Mouse (Mus musculus): ENCODE results near the gene Spsb2. TPM values are rescaled to one million over a fixed set of nuclear protein-coding genes. Genes with fewer than 3 reads are reported as not detected.
A peak's percentile ranks its signal among the peaks of the same experiment; 100 is the strongest.

The Spsb2 gene
- polyA plus RNA-seq, 1 experiment from 2014 or later = 5.5 TPM

DNA sequence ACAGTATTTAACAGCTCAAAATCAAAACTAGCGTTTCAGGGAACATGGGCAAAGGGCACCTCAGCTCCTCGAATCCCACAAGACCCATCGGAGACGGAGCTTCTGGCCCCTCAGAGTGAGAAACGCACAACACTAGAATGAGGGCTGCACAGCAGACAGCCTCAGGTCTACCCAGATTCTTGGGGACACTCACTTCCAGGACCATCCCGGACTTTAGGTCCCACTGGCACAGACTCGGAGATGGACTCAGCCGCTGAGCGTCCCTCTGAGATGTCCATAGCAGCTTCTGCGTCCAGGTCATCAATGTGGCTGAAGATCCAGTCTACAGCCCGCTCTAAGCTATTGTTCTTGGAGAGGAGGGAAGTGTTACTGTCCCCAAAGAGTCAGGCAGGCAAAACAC lies 8.7 kb downstream of the Spsb2 start:
- peaks cover 11% of the 10 kb centered on the region; the same call in 1 of the 2 replicates for H3K4me1 ChIP-seq (ENCODE audit: control insufficient read depth, insufficient read depth, low read length)
- H3K9me3 ChIP-seq (ENCODE audit: control insufficient read depth, low read length) = no peaks in the 10 kb centered on the region
- ATAC-seq (ENCODE audit: insufficient number of reproducible peaks, low FRiP score, low TSS enrichment, low read depth) = no peak
- H3K9ac ChIP-seq (ENCODE audit: low read length) = no peak overlapping the region
- no peak overlapping the region for H3K4me2 ChIP-seq (ENCODE audit: low read depth, severe bottlenecking)
- no peak for DNase-seq (ENCODE audit: low spot score)
- no peaks in the 10 kb centered on the region for H3K27me3 ChIP-seq (ENCODE audit: control insufficient read depth, insufficient read depth, low read length)
- H3K36me3 ChIP-seq (ENCODE audit: control insufficient read depth, insufficient read depth, low read length) = peaks cover 43% of the 10 kb centered on the region
- WGBS = 98% methylated on average over 11 of the region's 11 CpGs
- H3K27ac ChIP-seq (replicated peaks; ENCODE audit: low read depth, low read length) = no peak overlapping the region
- no peak overlapping the region for H3K4me3 ChIP-seq (ENCODE audit: low read depth, low read length)

DNA sequence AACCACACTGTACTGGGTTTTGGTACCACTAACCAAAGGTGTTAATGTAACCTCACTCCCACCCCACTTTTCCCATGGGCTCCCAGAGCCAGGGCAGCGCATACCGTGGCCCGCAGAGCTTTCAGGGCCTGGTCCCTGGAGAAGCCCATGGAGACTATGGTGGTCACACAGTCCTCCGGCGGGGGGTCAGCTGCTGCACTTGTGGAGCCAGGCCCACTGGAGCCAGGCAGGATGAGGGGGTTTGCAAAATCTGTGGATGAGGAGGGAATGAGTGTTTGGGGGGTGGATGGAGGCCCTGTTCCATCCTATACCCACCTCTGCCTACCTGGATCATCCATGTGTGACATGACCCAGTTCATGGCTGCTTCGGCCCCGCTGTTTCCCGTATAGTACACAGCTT lies 9.1 kb downstream of the Spsb2 start:
- Histone ChIP-seq H3K27me3 (ENCODE audit: control insufficient read depth, insufficient read depth, low read length) (no peaks in the 10 kb centered on the region), H3K9ac (ENCODE audit: low read length) (no peak overlapping the region), H3K27ac (replicated peaks; ENCODE audit: low read depth, low read length) (no peak overlapping the region), H3K4me2 (ENCODE audit: low read depth, severe bottlenecking) (no peak overlapping the region), H3K36me3 (ENCODE audit: control insufficient read depth, insufficient read depth, low read length) (peaks cover 47% of the 10 kb centered on the region), H3K4me3 (ENCODE audit: low read depth, low read length) (no peak overlapping the region), H3K4me1 (ENCODE audit: control insufficient read depth, insufficient read depth, low read length) (0 out of 2 replicates have a peak, but pooled peaks cover 8% of the 10 kb centered on the region), H3K9me3 (ENCODE audit: control insufficient read depth, low read length) (no peaks in the 10 kb centered on the region)
- no peak for DNase-seq (ENCODE audit: low spot score)
- no peak for ATAC-seq (ENCODE audit: insufficient number of reproducible peaks, low FRiP score, low TSS enrichment, low read depth)
- 98% methylated on average over 8 of the region's 8 CpGs for WGBS

DNA sequence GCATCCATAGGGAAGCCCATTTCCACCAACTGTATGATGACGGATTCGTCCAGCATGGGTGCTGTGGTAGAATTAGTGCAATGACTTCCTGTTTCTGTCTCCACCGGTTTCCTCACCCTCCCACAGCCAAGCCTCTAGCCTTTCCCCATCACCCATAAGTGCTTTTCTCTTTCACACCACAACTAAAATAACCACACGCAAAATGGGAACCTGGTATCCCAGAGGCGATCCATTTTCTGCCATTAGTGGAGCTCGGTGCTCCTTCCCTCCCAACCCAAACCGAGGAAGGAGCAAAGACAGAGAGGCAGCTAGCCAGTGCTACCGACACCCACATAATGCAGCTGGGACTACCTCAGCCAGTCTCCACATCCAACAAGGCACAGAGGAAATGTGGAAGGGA lies 9.5 kb downstream of the Spsb2 start:
- Histone ChIP-seq H3K36me3 (ENCODE audit: control insufficient read depth, insufficient read depth, low read length) (peaks cover 46% of the 10 kb centered on the region), H3K4me2 (ENCODE audit: low read depth, severe bottlenecking) (no peak overlapping the region), H3K27ac (replicated peaks; ENCODE audit: low read depth, low read length) (no peak overlapping the region), H3K9ac (ENCODE audit: low read length) (no peak overlapping the region), H3K4me3 (ENCODE audit: low read depth, low read length) (no peak overlapping the region), H3K9me3 (ENCODE audit: control insufficient read depth, low read length) (no peaks in the 10 kb centered on the region), H3K27me3 (ENCODE audit: control insufficient read depth, insufficient read depth, low read length) (no peaks in the 10 kb centered on the region), H3K4me1 (ENCODE audit: control insufficient read depth, insufficient read depth, low read length) (0 out of 2 replicates have a peak, but pooled peaks cover 8% of the 10 kb centered on the region)
- WGBS = 96% methylated on average over 8 of the region's 8 CpGs
- ATAC-seq (ENCODE audit: insufficient number of reproducible peaks, low FRiP score, low TSS enrichment, low read depth) = no peak
- no peak for DNase-seq (ENCODE audit: low spot score)

DNA sequence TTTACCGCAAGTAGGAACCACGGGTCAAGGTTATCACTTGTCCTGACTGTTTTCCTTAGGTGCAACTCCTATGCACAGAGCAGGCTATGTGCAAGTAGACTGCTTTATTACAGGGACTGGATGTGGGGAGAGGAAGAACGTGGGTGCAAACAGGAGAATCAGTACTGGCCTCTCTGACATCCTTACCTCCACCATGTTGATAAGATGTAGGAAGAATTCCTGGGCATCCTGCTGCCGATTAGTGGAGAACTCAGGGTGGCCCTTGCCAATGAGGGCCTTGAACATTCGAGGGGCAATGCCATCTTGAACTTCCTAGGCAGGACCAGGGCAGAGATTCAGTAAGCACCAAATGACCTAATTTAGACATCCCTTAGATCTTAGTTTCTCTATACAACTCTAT lies 12.4 kb downstream of the Spsb2 start:
- Histone ChIP-seq H3K27me3 (ENCODE audit: control insufficient read depth, insufficient read depth, low read length) (no peaks in the 10 kb centered on the region), H3K9me3 (ENCODE audit: control insufficient read depth, low read length) (no peaks in the 10 kb centered on the region), H3K4me3 (ENCODE audit: low read depth, low read length) (no peak overlapping the region), H3K9ac (ENCODE audit: low read length) (no peak overlapping the region), H3K4me2 (ENCODE audit: low read depth, severe bottlenecking) (no peak overlapping the region), H3K36me3 (ENCODE audit: control insufficient read depth, insufficient read depth, low read length) (peaks cover 58% of the 10 kb centered on the region), H3K4me1 (ENCODE audit: control insufficient read depth, insufficient read depth, low read length) (no peaks in the 10 kb centered on the region), H3K27ac (replicated peaks; ENCODE audit: low read depth, low read length) (no peak overlapping the region)
- ATAC-seq (ENCODE audit: insufficient number of reproducible peaks, low FRiP score, low TSS enrichment, low read depth) = no peak
- 91% methylated on average over 5 of the region's 5 CpGs for WGBS
- no peak for DNase-seq (ENCODE audit: low spot score)

DNA sequence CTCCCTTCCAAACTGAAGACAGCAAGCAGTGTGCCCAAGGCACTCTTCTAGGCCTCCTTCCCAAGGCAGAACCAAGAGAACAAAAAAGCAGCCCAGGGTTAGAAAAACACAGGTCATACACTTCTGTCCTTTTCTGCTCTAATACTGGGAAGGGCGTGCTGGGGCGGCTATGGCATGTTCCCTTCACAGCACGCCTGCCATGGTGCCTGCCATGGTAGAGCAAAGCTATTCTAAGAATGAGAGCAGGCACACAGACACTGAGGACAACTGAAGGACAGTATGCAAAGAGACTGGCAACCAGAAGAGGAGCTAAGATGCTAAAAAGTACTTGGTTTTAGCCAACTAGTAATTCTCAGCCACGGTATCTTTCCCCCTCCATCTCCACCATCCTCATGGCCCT lies 13.6 kb downstream of the Spsb2 start:
- Histone ChIP-seq H3K4me3 (ENCODE audit: low read depth, low read length) (no peak overlapping the region), H3K36me3 (ENCODE audit: control insufficient read depth, insufficient read depth, low read length) (peaks cover 55% of the 10 kb centered on the region), H3K9me3 (ENCODE audit: control insufficient read depth, low read length) (no peaks in the 10 kb centered on the region), H3K4me2 (ENCODE audit: low read depth, severe bottlenecking) (no peak overlapping the region), H3K27me3 (ENCODE audit: control insufficient read depth, insufficient read depth, low read length) (no peaks in the 10 kb centered on the region), H3K9ac (ENCODE audit: low read length) (no peak overlapping the region), H3K4me1 (ENCODE audit: control insufficient read depth, insufficient read depth, low read length) (no peaks in the 10 kb centered on the region), H3K27ac (replicated peaks; ENCODE audit: low read depth, low read length) (no peak overlapping the region)
- no peak for ATAC-seq (ENCODE audit: insufficient number of reproducible peaks, low FRiP score, low TSS enrichment, low read depth)
- DNase-seq (ENCODE audit: low spot score) = no peak
- over 99% methylated on average over 4 of the region's 4 CpGs for WGBS

DNA sequence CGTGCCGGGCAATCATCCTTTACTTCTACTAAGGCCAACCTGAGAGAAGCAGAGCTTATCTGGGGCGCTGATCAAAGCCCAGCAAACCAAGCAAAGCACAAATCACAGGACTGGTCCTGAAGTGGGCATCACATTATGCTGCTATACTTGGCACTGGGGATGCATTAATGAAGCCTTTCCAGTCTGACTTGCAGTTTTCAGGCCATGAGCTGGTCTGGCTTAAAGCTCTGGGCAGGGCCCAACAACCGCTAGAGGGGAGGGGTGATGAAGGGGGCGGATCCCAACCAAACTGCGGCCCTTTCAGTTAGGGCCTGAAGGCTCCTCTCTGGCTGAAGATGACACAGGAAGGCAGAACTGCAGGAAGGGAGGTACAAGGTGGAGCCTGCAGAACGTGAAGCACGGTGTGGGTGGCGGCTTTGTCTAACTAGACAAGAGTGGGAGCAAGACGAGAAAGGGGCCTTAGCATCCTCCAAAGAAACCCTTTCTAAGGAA lies 19.7 kb downstream of the Spsb2 start:
- peaks cover 21% of the 10 kb centered on the region; the same call in 1 of the 2 replicates for H3K36me3 ChIP-seq (ENCODE audit: control insufficient read depth, insufficient read depth, low read length)
- 24% methylated on average over 10 of the region's 10 CpGs for WGBS

DNA sequence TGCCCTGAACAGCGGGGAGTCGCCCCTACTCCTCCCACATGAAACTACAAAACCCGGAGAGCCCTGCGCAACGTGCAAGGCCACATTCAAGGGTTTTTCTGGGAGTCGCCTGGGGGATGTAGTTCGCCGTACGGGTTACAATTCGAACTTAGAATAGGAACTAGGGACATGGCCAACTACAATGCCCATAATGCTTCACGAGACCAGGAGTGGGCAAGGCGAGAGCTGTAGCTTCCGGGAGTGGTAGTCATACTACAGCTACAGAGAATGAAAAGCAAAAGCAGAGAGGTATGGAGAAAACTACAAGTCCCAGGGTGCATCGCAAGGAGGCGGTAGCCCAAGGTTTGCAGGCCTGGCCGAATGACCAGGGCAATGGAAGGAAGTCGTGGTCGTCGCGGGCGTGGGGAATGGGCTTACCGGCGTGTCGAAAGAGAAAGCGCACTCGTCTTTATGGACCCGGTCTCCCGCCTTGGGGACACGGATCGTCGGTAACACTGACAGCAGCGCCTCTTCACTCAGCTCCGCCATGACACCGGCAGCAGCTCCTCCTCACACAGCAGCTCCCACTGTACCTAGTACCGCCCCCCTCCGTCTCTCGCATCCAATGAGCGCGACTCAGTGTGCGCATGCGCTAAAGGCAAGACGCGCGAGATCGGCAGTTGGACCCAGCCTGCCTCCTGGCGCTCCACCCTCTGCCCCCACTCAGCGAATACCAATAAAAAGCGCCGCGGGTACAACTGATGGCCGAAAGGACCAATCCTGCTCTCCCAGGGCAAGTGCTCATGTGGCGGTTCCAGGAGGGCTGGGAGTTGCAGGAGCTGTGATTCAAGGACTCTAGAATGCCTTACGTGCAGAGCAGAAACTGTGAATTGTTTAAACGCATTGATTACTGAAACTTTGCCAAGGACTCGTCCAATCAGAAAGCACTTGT lies 20.7 kb downstream of the Spsb2 start, which contains the start of the genes Usp5 and Cdca3:
TSS of gene Usp5 (minus strand) at position 617 of the 931 bp plus-strand sequence.
TSS of gene Cdca3 (plus strand) at position 680 of the 931 bp plus-strand sequence.
- Histone ChIP-seq H3K27ac (replicated peaks; ENCODE audit: low read depth, low read length) (peak within 1 kb of the TSS; percentile 61; the same call in 1 of the 2 replicates), H3K9ac (ENCODE audit: low read length) (peak within 1 kb of the TSS; percentile 68), H3K4me1 (ENCODE audit: control insufficient read depth, insufficient read depth, low read length) (peaks cover 6% of the 10 kb centered on the region; the same call in 1 of the 2 replicates), H3K4me2 (ENCODE audit: low read depth, severe bottlenecking) (peak within 1 kb of the TSS; percentile 80), H3K36me3 (ENCODE audit: control insufficient read depth, insufficient read depth, low read length) (peaks cover 24% of the 10 kb centered on the region; the same call in 1 of the 2 replicates), H3K4me3 (ENCODE audit: low read depth, low read length) (peak within 1 kb of the TSS; percentile 71), H3K27me3 (ENCODE audit: control insufficient read depth, insufficient read depth, low read length) (no peaks in the 10 kb centered on the region), H3K9me3 (ENCODE audit: control insufficient read depth, low read length) (no peaks in the 10 kb centered on the region)
- DNase-seq (ENCODE audit: low spot score) = peak; percentile 99
- under 1% methylated on average over 55 of the region's 55 CpGs for WGBS
- ATAC-seq (ENCODE audit: insufficient number of reproducible peaks, low FRiP score, low TSS enrichment, low read depth) = peak; percentile 93

More for the DNA sequence above, 19.7 kb downstream of the Spsb2 start:
- Histone ChIP-seq H3K4me2 (ENCODE audit: low read depth, severe bottlenecking) (peak overlapping the region; percentile 80), H3K27me3 (ENCODE audit: control insufficient read depth, insufficient read depth, low read length) (no peaks in the 10 kb centered on the region), H3K4me1 (ENCODE audit: control insufficient read depth, insufficient read depth, low read length) (peaks cover 6% of the 10 kb centered on the region; the same call in 1 of the 2 replicates), H3K4me3 (ENCODE audit: low read depth, low read length) (peak overlapping the region; percentile 71), H3K9me3 (ENCODE audit: control insufficient read depth, low read length) (no peaks in the 10 kb centered on the region), H3K27ac (replicated peaks; ENCODE audit: low read depth, low read length) (no peak overlapping the region), H3K9ac (ENCODE audit: low read length) (peak overlapping the region; percentile 49)
- no peak for ATAC-seq (ENCODE audit: insufficient number of reproducible peaks, low FRiP score, low TSS enrichment, low read depth)
- no peak for DNase-seq (ENCODE audit: low spot score)

DNA sequence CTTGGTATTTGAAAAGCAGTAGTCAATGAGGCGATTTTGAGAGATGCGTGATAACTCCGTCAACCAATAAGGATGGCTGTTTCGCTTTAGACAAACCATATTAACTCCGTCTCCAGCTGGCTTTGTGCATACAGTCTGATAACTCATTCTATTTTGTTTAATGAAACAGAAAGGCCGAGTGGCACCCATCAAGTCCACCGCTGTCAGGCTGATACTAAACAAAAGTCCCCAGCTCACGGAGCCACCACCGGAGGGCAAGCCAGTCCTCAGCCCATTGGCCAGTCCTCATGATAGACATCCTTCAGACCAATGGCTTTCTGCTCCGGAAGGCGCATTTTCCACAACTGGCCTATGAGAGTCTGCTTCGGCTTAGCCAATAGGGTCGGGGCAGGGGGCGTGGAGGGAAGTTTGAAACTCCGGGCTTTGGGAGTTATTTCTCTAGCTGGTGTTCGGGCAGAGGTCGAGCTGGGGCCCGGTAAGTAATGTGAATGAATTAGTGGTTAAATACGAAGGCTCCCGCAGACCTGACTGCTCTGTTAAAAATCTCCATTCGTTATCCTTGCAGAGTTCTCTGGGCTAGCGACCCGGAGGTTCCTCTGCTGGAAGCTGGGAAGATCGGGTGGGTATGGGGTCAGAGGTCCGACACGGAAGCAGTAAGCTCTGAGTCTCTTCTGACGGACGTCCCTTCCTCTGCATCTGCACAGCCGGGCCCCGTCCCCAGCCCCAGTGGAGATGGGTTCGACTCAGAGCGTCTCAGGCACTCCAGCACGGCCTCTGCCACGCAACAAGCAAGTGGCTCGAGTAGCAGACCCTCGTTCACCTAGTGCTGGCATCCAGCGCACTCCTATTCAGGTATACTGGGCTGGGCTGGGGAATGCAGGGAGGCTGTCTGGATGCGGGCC lies 21.6 kb downstream of the Spsb2 start:
- Histone ChIP-seq H3K4me3 (ENCODE audit: low read depth, low read length) (peak overlapping the region; percentile 71), H3K27me3 (ENCODE audit: control insufficient read depth, insufficient read depth, low read length) (no peaks in the 10 kb centered on the region), H3K9ac (ENCODE audit: low read length) (peak overlapping the region; percentile 68), H3K36me3 (ENCODE audit: control insufficient read depth, insufficient read depth, low read length) (peaks cover 20% of the 10 kb centered on the region), H3K27ac (replicated peaks; ENCODE audit: low read depth, low read length) (peak overlapping the region; percentile 61; the same call in 1 of the 2 replicates), H3K9me3 (ENCODE audit: control insufficient read depth, low read length) (no peaks in the 10 kb centered on the region), H3K4me2 (ENCODE audit: low read depth, severe bottlenecking) (peak overlapping the region; percentile 61), H3K4me1 (ENCODE audit: control insufficient read depth, insufficient read depth, low read length) (peaks cover 6% of the 10 kb centered on the region; the same call in 1 of the 2 replicates)
- under 1% methylated on average over 38 of the region's 38 CpGs for WGBS
- ATAC-seq (ENCODE audit: insufficient number of reproducible peaks, low FRiP score, low TSS enrichment, low read depth) = peak; percentile 85
- DNase-seq (ENCODE audit: low spot score) = peak; percentile 92

Measured in limb, embryonic 11.5 days (tissue).